Mouse (Mus musculus): ENCODE data around the gene Wasf3.

- TF ChIP-seq CTCF (IDR thresholded peaks at IDR 0.05) (no peak), EP300 (IDR thresholded peaks at IDR 0.05) (no peak)
These were observed 28.1 kb downstream of the Wasf3 start for GRCm38 (mm10) chr5:146412743-146413430.

Measured in lung, postnatal 0 days (tissue).